Mouse (Mus musculus) duodenum, adult 2 months (tissue): ENCODE measurements around the gene Cdc42se1. TPM values are rescaled to one million over a fixed set of nuclear protein-coding genes. Genes with fewer than 3 reads are reported as not detected.

ENCODE experiments used
- polyA plus RNA-seq: library from polyadenylated mRNA; depleted of rRNA; stranded (reverse); fragments of >200 nt; gene quantifications from 2 replicates; pipeline ENCODE4 v1.2.3, GENCODE M21; 2012; ENCODE audit warnings: low replicate concordance; rRNA removed

Gene Cdc42se1
- polyA plus RNA-seq: 49.3 and 60.2 TPM in 2 replicates

GRCm38 (mm10) chr3:95228148-95228893 lies at the start of gene Cdc42se1:
Gene Cdc42se1 (plus strand): TSS chr3:95228732.

DNA sequence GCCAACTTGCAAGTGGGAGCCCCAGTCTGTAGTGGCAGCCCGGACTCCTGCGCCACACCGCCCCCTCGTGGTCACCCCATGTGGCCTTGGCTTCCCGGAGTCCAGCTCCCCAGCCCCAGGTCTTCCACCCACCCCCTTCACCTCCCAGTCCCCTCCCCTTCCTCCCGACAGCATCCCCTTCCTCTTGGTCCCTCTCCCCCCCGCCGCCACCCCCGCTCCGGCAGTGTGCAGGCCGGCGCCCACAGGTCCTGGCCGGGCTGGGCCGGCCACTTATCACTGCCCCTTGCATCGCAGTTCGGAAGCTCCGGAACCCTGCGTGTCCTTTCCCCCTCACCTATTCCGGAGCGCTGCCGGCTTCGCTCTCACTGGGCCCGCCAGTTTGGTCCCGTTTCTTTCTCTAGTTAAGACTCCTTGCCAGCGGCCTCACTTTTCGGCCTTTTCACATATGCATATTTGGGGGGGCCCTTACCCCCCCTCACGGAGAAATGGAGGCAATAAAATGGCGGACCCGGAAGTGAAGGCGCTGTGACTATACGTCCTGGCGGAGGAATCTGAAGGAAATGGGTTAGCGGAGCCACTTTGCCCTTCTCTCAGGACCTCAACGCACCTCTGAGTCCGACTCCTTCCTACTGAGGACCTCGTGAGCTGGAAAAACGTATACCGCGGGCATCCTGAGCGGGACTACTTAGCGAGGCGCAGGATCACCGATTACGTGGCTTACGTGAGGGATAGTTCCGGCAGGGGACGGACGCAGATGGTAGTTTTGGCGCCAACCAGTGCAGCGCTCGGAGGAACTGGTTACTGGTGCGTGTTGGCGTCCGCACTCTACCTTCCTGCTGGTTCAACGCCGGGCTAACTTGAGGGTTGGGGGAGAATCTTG lies 11.0 kb upstream of the Cdc42se1 start, which contains the start of gene Gabpb2:
TSS of gene Gabpb2 (minus strand) at position 662 of the 880 bp plus-strand sequence.

DNA sequence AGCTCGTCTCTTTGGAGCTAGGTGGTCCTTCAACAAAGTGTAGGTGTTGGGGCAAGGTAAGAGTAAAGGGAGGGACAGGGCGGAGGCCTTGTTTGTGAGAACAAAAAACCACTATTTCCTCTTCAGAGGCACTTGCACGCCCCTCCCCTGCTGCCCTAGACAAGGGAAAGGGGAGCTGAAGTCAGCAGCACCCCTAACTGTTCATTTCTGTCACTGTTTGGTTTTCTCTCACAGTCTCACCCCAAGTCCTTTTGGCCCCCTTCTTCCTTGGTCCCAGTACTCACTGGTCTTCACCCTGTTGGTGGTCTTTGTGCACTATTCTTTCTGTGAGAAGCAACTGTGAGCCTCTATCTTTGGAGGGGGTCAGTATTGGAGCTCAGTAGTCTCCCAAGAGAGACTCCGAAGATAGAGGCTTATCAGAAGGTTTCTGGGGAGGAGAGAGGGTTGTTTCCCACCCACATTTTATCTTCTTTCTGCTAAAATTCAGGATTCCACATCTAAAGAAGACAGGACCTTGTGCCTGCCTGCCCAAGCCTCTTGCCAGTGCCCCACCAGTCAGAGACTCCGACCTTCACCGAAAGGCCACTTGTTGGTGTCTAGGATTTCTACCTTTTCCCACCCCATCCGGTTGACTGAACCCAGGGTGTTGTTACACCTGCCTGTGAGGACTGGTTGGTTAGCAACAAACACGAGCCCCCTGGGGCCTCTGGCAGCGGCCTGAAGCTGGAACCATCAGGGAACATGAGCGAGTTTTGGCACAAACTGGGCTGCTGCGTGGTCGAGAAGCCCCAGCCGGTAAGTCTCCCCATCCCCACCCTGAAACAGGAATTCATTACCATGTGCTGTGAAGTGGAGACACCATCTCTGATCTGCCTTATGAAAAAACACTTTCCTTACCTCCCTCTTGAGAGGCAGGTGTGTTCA lies 3.0 kb downstream of the Cdc42se1 start, which contains the start of gene Mllt11:
TSS of gene Mllt11 (minus strand) at position 874 of the 924 bp plus-strand sequence.

DNA sequence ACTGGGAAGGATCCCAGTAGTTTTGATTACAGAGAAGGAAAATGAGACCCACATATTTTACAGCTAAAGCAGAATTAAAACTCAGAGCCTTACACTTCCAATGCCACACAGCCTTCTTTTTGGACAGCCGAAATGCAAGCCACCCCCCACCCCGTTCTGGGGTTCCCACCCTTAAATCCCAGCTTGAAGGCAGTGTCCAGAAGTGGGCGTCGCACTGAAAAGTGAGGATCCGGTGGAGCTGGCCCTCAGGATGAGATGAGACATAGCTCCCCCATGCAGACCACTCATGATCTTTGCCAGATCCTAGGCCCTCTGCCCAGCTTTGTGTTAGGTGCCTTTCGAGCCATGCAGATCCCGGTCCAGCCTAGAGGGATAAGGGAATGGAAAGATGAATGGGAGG lies 13.0 kb downstream of the Cdc42se1 start, which contains the start of gene Gm128:
TSS of gene Gm128 (minus strand) at position 101 of the 400 bp plus-strand sequence.

DNA sequence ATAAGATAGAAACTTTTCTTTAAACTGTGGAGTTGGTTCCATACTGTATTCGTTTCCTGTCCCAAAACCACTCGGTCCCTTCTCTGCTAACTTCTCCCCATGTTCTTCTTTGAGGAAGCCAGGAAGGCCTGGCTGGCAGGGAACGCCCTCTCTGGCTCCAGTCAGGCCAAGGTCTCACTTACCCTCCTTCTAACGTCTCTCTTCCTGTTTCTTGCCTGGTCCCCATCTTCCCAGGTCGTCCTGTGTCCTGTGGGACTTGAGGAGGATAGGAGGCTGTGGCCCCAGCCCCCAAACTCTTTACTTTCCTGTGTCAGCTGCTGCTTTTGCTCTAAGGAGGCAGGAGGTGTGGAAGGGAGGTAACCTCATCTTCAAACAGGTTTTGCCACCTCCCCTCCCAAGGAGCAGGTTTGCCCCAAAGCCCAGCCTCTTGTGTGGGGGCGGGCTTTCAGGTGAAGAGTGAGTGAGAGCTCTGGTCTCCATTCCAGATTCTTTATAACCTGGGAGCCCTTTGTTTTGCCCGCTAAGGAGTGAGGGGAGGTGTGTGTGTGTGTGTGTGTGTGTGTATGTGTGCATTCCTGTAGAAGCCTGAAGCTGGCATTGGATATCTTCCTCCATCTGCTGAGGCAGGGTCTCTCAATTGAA lies 22.4 kb downstream of the Cdc42se1 start, which contains the start of gene Bnipl:
TSS of gene Bnipl (minus strand) at position 411 of the 642 bp plus-strand sequence.

GRCm38 (mm10) chr3:95281216-95282126 lies 52.9 kb downstream of the Cdc42se1 start, which contains the start of the genes Mindy1 and Prune1:
Gene Mindy1 (plus strand): TSS chr3:95281345.
Gene Prune1 (minus strand): TSS chr3:95282076.

Other genes with a start within 250 kb of the Cdc42se1 start
- 14.2 and 17.2 TPM in 2 replicates for gene Zfp687, start 213.3 kb upstream of the Cdc42se1 start, polyA plus RNA-seq
- 70.8 and 87.2 TPM in 2 replicates for gene Psmd4, start 186.1 kb upstream of the Cdc42se1 start, polyA plus RNA-seq
- 9.6 and 12.5 TPM in 2 replicates for gene Pip5k1a, start 121.8 kb upstream of the Cdc42se1 start, polyA plus RNA-seq
- 57.0 and 58.5 TPM in 2 replicates for gene Vps72, start 117.7 kb upstream of the Cdc42se1 start, polyA plus RNA-seq
- 0.53 and 1.1 TPM in 2 replicates for gene Tmod4, start 104.3 kb upstream of the Cdc42se1 start, polyA plus RNA-seq
- 18.5 and 29.5 TPM in 2 replicates for gene Scnm1, start 94.7 kb upstream of the Cdc42se1 start, polyA plus RNA-seq
- gene Lysmd1, start 94.6 kb upstream of the Cdc42se1 start, polyA plus RNA-seq: 2.8 and 6.1 TPM in 2 replicates
- gene Tnfaip8l2, start 86.4 kb upstream of the Cdc42se1 start, polyA plus RNA-seq: 4.9 and 25.2 TPM in 2 replicates
- 3.7 and 5.7 TPM in 2 replicates for gene Sema6c, start 68.3 kb upstream of the Cdc42se1 start, polyA plus RNA-seq
- gene Gabpb2, start 10.8 kb upstream of the Cdc42se1 start, polyA plus RNA-seq: 2.7 and 3.5 TPM in 2 replicates
- 16.1 and 25.0 TPM in 2 replicates for gene Mllt11, start 3.4 kb downstream of the Cdc42se1 start, polyA plus RNA-seq
- 0.14 and 0.21 TPM in 2 replicates for gene Gm128, start 12.9 kb downstream of the Cdc42se1 start, polyA plus RNA-seq
- 0.19 and 0.68 TPM in 2 replicates for gene Bnipl, start 22.5 kb downstream of the Cdc42se1 start, polyA plus RNA-seq
- gene Mindy1, start 52.6 kb downstream of the Cdc42se1 start, polyA plus RNA-seq: 64.0 and 83.7 TPM in 2 replicates
- gene Prune1, start 53.3 kb downstream of the Cdc42se1 start, polyA plus RNA-seq: 5.3 and 8.0 TPM in 2 replicates
- gene Anxa9, start 78.4 kb downstream of the Cdc42se1 start, polyA plus RNA-seq: 0.54 and 0.81 TPM in 2 replicates
- 39.3 and 45.5 TPM in 2 replicates for gene Cers2, start 86.1 kb downstream of the Cdc42se1 start, polyA plus RNA-seq
- 3.6 and 4.9 TPM in 2 replicates for gene Setdb1, start 128.5 kb downstream of the Cdc42se1 start, polyA plus RNA-seq
- not detected in 2 replicates for gene 4930558C23Rik, start 174.1 kb downstream of the Cdc42se1 start, polyA plus RNA-seq
- gene Arnt, start 205.7 kb downstream of the Cdc42se1 start, polyA plus RNA-seq: 22.5 and 24.7 TPM in 2 replicates